Mouse (Mus musculus): ENCODE results near the gene Snf8.

The Snf8 gene

DNA sequence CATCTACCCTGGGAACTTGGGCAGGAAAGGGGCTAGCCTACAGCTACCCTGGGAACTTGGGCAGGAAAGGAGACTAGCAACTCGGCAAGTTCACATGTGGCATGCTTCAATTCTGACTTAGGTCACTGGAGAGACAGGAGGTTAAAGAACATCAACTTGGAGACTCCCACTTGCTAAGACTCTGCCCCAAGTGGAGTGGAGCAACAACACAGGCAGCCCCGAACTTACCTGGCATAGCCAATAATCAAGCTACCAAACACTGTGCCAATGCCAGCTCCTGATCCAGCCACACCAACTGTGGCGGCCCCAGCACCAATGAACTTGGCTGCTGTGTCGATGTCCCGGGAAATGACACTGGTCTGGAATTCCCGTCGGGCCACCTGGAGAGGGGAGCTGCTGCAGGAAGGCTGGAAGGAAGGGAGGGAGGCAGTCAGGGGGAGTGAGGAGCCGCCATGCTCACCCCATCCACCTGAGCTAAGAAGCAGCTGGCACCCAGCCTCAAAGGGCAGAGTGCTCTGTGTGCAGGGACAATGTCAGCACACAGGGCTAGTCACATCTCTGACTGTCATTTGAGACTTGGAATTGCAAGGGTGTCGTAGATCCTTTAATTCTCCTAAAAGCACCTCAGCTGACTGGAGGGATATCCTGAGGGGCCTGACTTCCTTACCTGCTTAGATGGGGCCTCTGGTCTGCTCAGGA, 38.8 kb downstream of the Snf8 start:
- DNase-seq (ENCODE audit: low spot score in 2 of 2) = no peak

DNA sequence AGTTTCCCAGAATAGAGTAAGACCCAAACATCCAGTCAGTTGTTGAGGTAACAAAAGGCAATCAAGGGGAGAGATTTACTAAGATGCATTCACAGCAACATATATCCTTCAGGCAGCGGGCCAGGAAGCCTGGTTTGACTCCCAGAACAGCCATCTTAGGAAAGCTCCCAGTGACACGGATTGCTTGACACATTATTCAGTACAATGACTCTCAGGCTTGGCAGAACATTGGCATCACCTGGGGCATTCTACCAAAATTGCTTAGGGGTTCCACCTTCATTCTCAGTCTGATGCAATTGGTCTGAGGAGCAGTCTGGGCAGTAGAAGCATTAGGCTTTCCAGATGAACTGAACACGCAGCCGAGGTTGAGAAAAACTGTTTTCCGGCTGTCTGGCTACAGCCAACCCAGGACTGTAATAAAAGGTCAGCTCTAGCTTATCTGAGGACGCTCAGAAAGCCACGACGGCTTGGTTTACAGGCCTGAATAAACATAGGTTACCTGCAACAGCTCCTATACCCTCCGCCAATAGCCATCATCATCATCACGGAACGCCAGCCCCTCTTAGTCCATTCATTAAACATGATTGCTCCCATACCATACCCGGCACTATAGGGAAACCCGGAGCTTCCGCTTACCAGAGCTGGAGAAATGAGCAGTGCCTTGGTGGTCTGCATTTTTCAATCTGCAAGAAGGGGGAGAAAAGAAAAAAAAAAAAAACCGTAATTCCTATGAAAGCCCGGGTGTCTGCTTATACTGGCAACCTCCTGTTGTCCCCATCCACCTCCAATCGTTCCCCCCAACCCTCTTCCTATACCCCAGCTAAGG, 39.9 kb downstream of the Snf8 start:
- no peak for DNase-seq (ENCODE audit: low spot score in 2 of 2)

DNA sequence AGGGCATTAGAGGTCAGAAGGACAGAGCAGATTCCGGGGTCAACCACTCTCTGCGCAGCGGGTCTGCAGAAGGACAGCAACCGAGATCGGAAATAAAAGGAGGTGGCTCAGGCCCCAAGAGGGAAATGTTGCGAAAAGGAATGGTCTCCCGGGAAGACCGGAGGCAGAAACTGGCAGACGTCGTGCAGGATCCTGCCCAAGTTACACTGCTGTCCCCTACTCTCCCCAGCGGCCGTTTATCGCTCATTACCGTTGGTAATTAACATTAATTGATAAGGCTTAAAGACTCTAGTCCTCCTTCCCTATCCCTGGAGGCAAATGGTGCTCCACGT, 40.5 kb downstream of the Snf8 start:
- DNase-seq (ENCODE audit: low spot score in 2 of 2) = no peak

DNA sequence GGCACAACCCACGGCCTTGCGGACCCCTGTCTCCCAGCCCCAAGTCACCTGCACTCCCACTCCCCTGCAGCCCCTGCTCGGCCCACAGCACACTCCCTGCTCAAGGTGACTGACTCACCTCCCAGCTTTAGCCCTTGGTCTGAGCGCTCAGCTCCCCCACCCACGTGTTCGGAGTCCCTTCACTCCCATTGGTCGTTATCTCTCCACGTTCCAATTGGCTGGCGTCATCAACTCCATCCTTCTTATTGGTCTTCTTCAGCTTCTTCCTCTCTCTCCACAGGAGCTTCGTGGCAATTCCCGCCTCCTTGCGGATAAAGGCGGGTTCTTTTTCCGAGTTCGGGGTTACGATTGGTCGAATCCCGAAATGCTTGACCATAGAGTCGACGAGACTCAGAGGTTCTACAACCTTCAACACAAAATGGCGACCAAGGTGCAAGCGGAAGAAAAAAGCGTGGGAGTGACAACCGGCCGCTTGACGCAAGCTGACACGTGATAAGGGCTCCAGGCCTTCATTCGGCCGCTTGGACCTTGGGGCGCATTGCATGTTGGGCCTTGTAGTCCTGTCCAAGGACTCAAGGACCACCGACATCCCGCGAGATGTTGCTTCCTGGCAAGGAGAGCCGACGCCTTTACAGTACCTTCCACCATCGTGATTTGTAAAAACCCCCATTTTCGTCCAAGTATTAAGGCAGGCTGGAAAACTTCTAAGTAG, 41.0 kb downstream of the Snf8 start, which contains the start of gene Atp5g1:
TSS of gene Atp5g1 (minus strand) at position 162 of the 712 bp plus-strand sequence.
- DNase-seq (ENCODE audit: low spot score in 2 of 2) = peak; percentile 98 to 100

DNA sequence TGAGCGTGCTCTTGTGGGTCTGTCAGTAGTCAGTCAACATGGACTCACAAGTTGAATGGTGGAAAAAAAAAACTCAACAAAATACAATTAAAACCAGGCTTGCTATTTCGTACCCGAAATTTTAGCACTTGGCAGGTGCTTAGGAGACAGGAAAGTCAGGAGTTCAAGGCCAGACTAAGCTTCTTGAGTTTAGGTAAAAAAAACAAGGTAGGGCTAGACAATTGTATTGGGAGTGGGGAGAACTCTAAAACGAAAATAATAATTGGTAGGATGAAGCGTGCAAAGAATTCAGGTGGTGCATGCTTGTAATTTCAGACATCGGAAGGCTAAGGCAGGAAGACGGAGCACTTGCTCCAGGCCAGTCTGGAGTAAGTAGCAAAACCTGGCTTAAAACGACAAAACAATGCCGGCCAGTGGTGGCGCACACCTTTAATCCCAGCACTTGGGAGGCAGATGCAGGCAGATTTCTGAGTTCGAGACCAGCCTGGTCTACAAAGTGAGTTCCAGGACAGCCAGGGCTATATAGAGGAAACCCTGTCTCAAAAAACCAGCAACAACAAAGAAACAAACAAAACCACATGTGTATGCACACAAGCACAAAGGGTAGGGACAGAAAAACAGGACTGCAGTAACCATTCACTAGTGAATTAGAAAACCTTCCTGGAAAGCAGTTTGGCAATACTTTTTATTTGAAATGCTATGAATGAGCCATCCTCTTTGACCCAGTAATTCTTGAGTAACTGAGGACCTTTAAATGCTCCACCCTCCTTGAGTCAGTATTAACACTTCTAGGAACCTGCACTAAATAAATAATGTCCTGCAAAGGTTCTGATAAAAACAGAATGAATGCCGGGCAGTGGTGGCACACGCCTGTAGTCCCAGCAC, 41.8 kb downstream of the Snf8 start:
- no peak for DNase-seq (ENCODE audit: low spot score in 2 of 2)

DNA sequence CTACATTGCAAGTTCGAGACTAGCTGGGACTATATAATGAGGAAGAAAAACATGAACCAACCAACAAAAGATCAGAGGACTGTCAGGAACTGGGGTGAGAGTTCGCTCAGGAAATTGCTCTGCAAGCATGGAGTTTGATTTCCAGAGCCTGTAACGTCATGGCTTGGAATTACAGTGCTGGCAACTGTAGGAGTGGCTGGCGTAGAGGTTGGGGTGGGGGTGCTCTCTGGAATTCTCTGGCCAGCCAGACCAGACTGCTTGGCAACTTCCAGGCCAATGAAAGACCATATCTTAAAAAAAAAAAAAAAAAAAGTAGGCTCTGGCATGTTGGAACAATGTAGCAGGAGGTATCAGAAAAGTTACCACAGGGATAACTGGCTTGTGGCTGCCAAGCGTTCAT, 46.1 kb downstream of the Snf8 start:
- DNase-seq (ENCODE audit: low spot score in 2 of 2) = no peak

DNA sequence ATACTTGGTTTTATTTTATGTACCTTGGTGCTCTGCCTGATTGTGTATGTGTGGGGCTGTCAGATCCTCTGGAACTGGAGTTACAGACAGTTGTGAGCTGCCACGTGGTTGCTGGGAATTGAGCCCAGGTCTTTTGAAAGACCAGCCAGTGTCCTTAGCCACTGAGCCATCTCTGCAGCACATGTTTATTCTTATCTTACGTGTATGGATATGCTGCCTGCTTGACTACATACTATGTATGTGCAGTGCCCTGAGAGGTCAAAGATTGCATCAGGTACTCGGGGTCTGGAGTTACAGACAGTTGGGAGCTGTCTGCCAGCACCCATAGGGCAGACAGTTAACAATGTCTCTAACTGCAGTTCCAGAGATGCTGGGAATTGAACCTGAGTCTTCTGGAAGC, 48.0 kb downstream of the Snf8 start:
- DNase-seq (ENCODE audit: low spot score in 2 of 2) = no peak

DNA sequence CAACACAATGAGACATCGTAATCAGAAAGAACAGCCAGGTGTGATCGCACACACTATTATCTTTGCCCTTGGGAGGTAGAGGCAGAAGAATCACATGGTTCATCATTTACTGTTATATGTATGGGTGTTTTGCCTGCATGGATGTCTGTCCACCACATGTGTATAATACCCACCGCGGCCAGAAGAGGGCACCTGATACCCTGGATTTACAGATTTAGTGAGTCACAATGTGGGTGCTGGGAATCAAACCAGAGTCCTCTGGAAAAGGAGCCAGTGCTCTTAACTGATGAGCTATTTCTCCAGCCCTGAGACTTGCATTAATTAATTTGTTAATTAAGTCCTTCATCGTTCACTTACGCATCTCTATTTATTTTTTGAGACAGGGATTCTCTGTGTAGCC, 53.3 kb downstream of the Snf8 start:
- no peak for DNase-seq (ENCODE audit: low spot score in 2 of 2)

DNA sequence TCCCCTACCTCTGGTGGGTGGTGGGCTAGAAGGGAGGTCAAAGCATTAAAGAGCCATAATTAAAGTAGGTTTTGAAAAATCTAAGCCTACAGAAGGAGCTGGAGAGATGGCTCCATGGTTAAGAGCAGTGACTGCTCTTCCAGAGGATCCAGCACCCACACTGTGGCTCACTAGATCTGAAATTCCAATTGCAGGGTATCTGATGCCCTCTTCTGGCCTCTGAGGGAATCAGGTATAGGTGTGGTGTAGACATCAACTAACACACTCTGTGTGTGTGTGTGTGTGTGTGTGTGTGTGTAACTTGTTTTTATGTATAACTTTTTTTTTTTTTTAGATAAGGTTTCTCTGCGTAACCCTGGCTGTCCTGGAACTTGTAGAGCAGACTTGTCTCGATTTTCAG, 56.4 kb downstream of the Snf8 start:
- DNase-seq (ENCODE audit: low spot score in 2 of 2) = no peak

DNA sequence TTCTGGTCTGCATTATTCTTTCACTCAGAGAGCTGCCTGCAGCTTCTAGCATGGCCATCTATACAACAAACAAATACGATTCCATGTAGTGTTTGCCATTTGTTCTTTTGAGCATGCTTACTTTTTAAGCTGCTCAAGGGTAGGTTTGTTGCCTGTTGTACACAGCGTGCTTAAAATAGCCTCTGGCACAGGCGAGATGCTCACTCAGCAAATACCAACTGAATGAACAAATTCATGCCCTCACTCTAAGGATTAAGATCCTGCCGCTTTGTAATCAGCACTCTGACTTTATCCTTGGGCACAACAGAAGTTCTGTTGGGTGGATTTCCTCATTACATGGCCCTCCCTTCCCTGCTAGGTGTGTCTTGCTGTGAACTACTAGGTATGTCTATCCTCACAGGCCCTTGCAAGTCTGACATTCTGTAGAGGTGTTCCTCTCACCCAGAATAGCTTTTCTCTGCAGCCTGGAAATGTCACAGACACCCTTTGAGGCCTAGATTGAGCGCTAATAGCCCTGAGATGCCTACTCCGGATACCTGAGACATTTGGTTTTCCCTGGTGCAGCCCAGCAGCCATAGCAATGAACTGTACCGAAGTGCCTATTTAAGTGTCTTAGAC, 58.1 kb downstream of the Snf8 start:
- no peak for DNase-seq (ENCODE audit: low spot score in 2 of 2)

DNA sequence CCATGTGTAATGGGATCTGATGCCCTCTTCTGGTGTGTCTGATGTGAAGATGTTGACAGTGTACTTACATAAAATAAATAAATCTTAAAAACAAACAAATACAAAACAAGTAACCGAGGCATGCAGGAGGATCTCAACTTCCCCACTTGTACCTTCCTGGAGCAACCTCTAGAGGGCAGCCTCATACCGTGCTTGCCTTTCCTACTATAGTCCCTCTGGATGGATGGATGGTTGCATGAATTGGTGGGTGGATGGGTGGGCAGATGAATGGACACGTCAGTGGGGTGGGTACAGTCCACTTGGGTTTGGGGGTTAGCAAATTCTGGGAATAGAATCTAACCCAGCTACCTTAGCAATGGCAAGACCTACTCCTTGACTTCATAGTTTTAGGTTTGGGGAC, 58.7 kb downstream of the Snf8 start:
- peak in 1 of 2 experiments; percentile 28 for DNase-seq (ENCODE audit: low spot score in 2 of 2)

Data from frontal cortex, postnatal 14 days (tissue).